Comparison of ENCODE assay signal across 8 mouse cellular contexts in the genomic region with DNA sequence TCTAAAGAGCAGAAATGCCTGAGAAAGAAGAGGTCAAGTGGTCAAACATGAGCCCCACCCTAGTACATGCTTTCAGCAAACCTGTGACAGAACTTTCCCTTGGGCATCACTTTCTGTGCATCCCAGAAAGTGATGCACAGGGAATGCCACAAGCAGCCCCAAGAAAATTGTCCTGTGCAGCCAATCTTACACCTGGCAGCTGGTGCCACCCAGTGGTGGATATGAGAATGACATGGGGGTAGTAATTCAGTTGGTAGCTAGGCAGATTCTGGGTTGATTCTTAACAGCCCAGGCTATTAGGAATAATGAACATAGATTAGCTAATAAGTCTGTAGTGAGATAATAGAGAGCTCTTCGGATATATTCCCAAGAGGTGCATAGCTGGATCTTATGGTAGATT.
DNase-seq lines count a peak whose midpoint lies in the region; ATAC-seq and TF ChIP-seq lines count a peak whose summit lies in the region.

No protein-coding gene starts in this region.

- H3K9me3 ChIP-seq in midbrain, embryonic 11.5 days (ENCODE audit: control insufficient read depth, low read length) = no peaks in the 10 kb centered on the region
- no peaks in the 10 kb centered on the region for H3K9me3 ChIP-seq in midbrain, embryonic 13.5 days
- no peaks in the 10 kb centered on the region for H3K9me3 ChIP-seq in limb, embryonic 10.5 days (replicated peaks)

- TF ChIP-seq POLR2A in kidney, adult 2 months (IDR thresholded peaks at IDR 0.05; ENCODE audit: low read depth, low read length) = no peak

- ATAC-seq in midbrain, embryonic 11.5 days (ENCODE audit: low FRiP score) = peak; percentile 27; the same call in 1 of the 2 replicates
- no peak for ATAC-seq in midbrain, embryonic 13.5 days
- peak; percentile 49; the same call in 1 of the 2 replicates for ATAC-seq in cerebellum, adult (ENCODE audit: insufficient number of reproducible peaks, low FRiP score, low TSS enrichment)
- ATAC-seq in frontal cortex, adult (ENCODE audit: low TSS enrichment) = peak; percentile 67

- H3K9ac ChIP-seq in midbrain, embryonic 11.5 days (ENCODE audit: low read length) = no peak overlapping the region
- no peak overlapping the region for H3K9ac ChIP-seq in midbrain, embryonic 13.5 days (replicated peaks)

- no peak overlapping the region for H3K4me3 ChIP-seq in midbrain, embryonic 11.5 days (ENCODE audit: low read depth, low read length)
- no peak overlapping the region for H3K4me3 ChIP-seq in midbrain, embryonic 13.5 days (replicated peaks)
- no peak overlapping the region for H3K4me3 ChIP-seq in kidney, adult 2 months (ENCODE audit: insufficient read depth, low read depth, low read length)
- H3K4me3 ChIP-seq in limb, embryonic 10.5 days = no peak overlapping the region

- 7% methylated on average over 1 of the region's 1 CpGs for WGBS in midbrain, embryonic 11.5 days
- WGBS in midbrain, embryonic 13.5 days = 10% methylated on average over 1 of the region's 1 CpGs
- WGBS in kidney, adult 2 months = 11% methylated on average over 1 of the region's 1 CpGs
- WGBS in limb, embryonic 10.5 days = 10% methylated on average over 1 of the region's 1 CpGs

- DNase-seq in midbrain, embryonic 11.5 days (ENCODE audit: low spot score, missing footprints) = peak; percentile 93
- peak; percentile 69 for DNase-seq in kidney, adult 2 months
- DNase-seq in limb, embryonic 10.5 days (ENCODE audit: low spot score) = peak; percentile 79
- peak; percentile 26 for DNase-seq in ovary, postnatal 10 days (ENCODE audit: low spot score)
- peak; percentile 54 for DNase-seq in thymus, postnatal 14 days

- no peaks in the 10 kb centered on the region for H3K27me3 ChIP-seq in midbrain, embryonic 11.5 days (ENCODE audit: control insufficient read depth, insufficient read depth, low read length)
- H3K27me3 ChIP-seq in midbrain, embryonic 13.5 days = no peaks in the 10 kb centered on the region
- H3K27me3 ChIP-seq in kidney, adult 2 months (replicated peaks; ENCODE audit: control insufficient read depth, insufficient read depth, low read length) = no peaks in the 10 kb centered on the region
- H3K27me3 ChIP-seq in limb, embryonic 10.5 days (ENCODE audit: low read depth, poor library complexity, severe bottlenecking) = no peaks in the 10 kb centered on the region

- no peak overlapping the region for H3K27ac ChIP-seq in midbrain, embryonic 11.5 days (ENCODE audit: low read depth, low read length)
- H3K27ac ChIP-seq in midbrain, embryonic 13.5 days = no peak overlapping the region
- H3K27ac ChIP-seq in kidney, adult 2 months (ENCODE audit: insufficient read depth, low read depth, low read length) = no peak overlapping the region
- H3K27ac ChIP-seq in limb, embryonic 10.5 days = no peak overlapping the region

- TF ChIP-seq CTCF in kidney, adult 2 months (conservative IDR thresholded peaks at IDR 0.05; ENCODE audit: insufficient read depth, insufficient read length, low read depth, low read length) = peak; percentile 88

- H3K4me2 ChIP-seq in midbrain, embryonic 11.5 days = no peak overlapping the region
- no peak overlapping the region for H3K4me2 ChIP-seq in midbrain, embryonic 13.5 days (replicated peaks)

- H3K4me1 ChIP-seq in midbrain, embryonic 11.5 days (ENCODE audit: control insufficient read depth, insufficient read depth, low read length) = no peaks in the 10 kb centered on the region
- H3K4me1 ChIP-seq in midbrain, embryonic 13.5 days (replicated peaks) = no peaks in the 10 kb centered on the region
- no peaks in the 10 kb centered on the region for H3K4me1 ChIP-seq in kidney, adult 2 months (ENCODE audit: control insufficient read depth, insufficient read depth, low read length)
- no peaks in the 10 kb centered on the region for H3K4me1 ChIP-seq in limb, embryonic 10.5 days

- H3K36me3 ChIP-seq in midbrain, embryonic 11.5 days (ENCODE audit: control insufficient read depth, insufficient read depth, low read length) = no peaks in the 10 kb centered on the region
- no peaks in the 10 kb centered on the region for H3K36me3 ChIP-seq in midbrain, embryonic 13.5 days
- no peaks in the 10 kb centered on the region for H3K36me3 ChIP-seq in kidney, adult 2 months (ENCODE audit: control insufficient read depth, insufficient read depth, low read length)
- no peaks in the 10 kb centered on the region for H3K36me3 ChIP-seq in limb, embryonic 10.5 days

Comparison
In these comparisons a context has a peak if more than half of its experiments do, and no peak if none do; other contexts are left out.
1. DNase-seq: peak in every context shown above with its lines; median percentile 93 in midbrain, embryonic 11.5 days; 79 in limb, embryonic 10.5 days; 69 in kidney, adult 2 months; 54 in thymus, postnatal 14 days; 26 in ovary, postnatal 10 days.